Mouse (Mus musculus): ENCODE results near the gene Frmpd4.
A peak's percentile ranks its signal among the peaks of the same experiment; 100 is the strongest.

The Frmpd4 gene

GRCm38 (mm10) chrX:168577131-168577530 lies at the start of gene Frmpd4:
Frmpd4 (minus strand) TSS chrX:168577231.
- no peak for DNase-seq (ENCODE audit: low read depth, low spot score)

- no peak for DNase-seq (ENCODE audit: low read depth, low spot score)
These were observed 18.2 kb upstream of the Frmpd4 start for GRCm38 (mm10) chrX:168595193-168595592.

- peak; percentile 2 for DNase-seq (ENCODE audit: low read depth, low spot score)
These were observed 7.3 kb upstream of the Frmpd4 start for GRCm38 (mm10) chrX:168584303-168584702.

- DNase-seq (ENCODE audit: low read depth, low spot score) = no peak
These were observed 5.2 kb downstream of the Frmpd4 start for GRCm38 (mm10) chrX:168571808-168572207.

- no peak for DNase-seq (ENCODE audit: low read depth, low spot score)
These were observed 7.8 kb downstream of the Frmpd4 start for GRCm38 (mm10) chrX:168569231-168569630.

- no peak for DNase-seq (ENCODE audit: low read depth, low spot score)
These were observed 71.8 kb downstream of the Frmpd4 start for GRCm38 (mm10) chrX:168505254-168505653.

- DNase-seq (ENCODE audit: low read depth, low spot score) = no peak
These were observed 121.8 kb downstream of the Frmpd4 start for GRCm38 (mm10) chrX:168455233-168455632.

GRCm38 (mm10) chrX:168431206-168431605 lies 145.8 kb downstream of the Frmpd4 start:
- no peak for DNase-seq (ENCODE audit: low read depth, low spot score)

- no peak for DNase-seq (ENCODE audit: low read depth, low spot score)
These were observed 147.2 kb downstream of the Frmpd4 start for GRCm38 (mm10) chrX:168429814-168430213.

- DNase-seq (ENCODE audit: low read depth, low spot score) = peak; percentile 50
These were observed 161.6 kb downstream of the Frmpd4 start for GRCm38 (mm10) chrX:168415403-168415802.

GRCm38 (mm10) chrX:168403512-168403911 lies 173.5 kb downstream of the Frmpd4 start:
- no peak for DNase-seq (ENCODE audit: low read depth, low spot score)

GRCm38 (mm10) chrX:168350431-168350830 lies 226.6 kb downstream of the Frmpd4 start:
- no peak for DNase-seq (ENCODE audit: low read depth, low spot score)

- DNase-seq (ENCODE audit: low read depth, low spot score) = no peak
These were observed 227.5 kb downstream of the Frmpd4 start for GRCm38 (mm10) chrX:168349320-168350225.

- peak; percentile 41 for DNase-seq (ENCODE audit: low read depth, low spot score)
These were observed 238.8 kb downstream of the Frmpd4 start for GRCm38 (mm10) chrX:168338212-168338611.

- no peak for DNase-seq (ENCODE audit: low read depth, low spot score)
These were observed 251.9 kb downstream of the Frmpd4 start for GRCm38 (mm10) chrX:168325161-168325560.

GRCm38 (mm10) chrX:168312158-168312557 lies 264.9 kb downstream of the Frmpd4 start:
- DNase-seq (ENCODE audit: low read depth, low spot score) = peak; percentile 75

- DNase-seq (ENCODE audit: low read depth, low spot score) = peak; percentile 19
These were observed 266.9 kb downstream of the Frmpd4 start for GRCm38 (mm10) chrX:168310143-168310542.

- no peak for DNase-seq (ENCODE audit: low read depth, low spot score)
These were observed 284.5 kb downstream of the Frmpd4 start for GRCm38 (mm10) chrX:168292506-168292905.

- no peak for DNase-seq (ENCODE audit: low read depth, low spot score)
These were observed 370.0 kb downstream of the Frmpd4 start for GRCm38 (mm10) chrX:168207034-168207433.

GRCm38 (mm10) chrX:168191944-168192343 lies 385.1 kb downstream of the Frmpd4 start:
- DNase-seq (ENCODE audit: low read depth, low spot score) = no peak

- DNase-seq (ENCODE audit: low read depth, low spot score) = no peak
These were observed 387.5 kb downstream of the Frmpd4 start for GRCm38 (mm10) chrX:168189563-168189962.

- no peak for DNase-seq (ENCODE audit: low read depth, low spot score)
These were observed 414.0 kb downstream of the Frmpd4 start for GRCm38 (mm10) chrX:168163001-168163400.

- no peak for DNase-seq (ENCODE audit: low read depth, low spot score)
These were observed 418.2 kb downstream of the Frmpd4 start for GRCm38 (mm10) chrX:168158866-168159265.

Data from A20 (cell line).